Mouse (Mus musculus): ENCODE data around the gene B4galnt2. TPM values are rescaled to one million over a fixed set of nuclear protein-coding genes. Genes with fewer than 3 reads are reported as not detected.

The B4galnt2 gene
- polyA plus RNA-seq, 1 experiment = 135 TPM

- no peak for DNase-seq (ENCODE audit: low read depth, low spot score)
- WGBS = 75% methylated on average over 5 of the region's 5 CpGs
These were observed 71.7 kb downstream of the B4galnt2 start for GRCm38 (mm10) chr11:95842953-95843352.

DNA sequence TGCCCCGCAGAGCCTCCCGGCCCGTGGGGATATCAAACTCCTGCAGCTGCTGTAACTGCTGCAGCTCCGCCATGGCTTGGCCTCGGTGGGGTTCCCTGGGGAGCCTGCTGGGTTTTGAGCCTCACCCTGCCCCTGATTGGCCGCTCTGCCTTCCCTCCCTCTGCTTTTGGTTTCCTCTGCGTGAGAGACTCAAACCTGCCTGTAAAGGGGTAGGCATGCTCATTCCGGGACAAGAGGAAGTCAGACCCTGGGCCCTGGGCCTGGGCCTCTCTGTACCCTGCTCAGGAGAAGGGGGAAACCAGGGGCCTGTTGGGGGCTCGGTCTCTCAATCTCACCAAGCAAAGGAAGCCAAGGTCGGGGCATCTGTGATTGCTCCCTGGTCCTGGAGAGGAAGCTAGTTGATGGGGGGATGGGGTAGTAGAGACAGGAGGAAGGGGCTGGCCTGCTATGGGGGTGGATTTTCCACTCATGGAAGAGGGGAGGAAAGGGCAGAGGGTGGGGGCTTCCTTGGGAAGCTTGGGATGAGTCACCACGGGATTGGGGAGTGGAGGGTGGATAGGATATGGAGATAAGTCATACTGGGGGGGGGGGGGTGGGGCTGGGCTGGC lies 72.5 kb downstream of the B4galnt2 start, which contains the start of gene Abi3:
Abi3 (minus strand) TSS at position 403 of the 608 bp plus-strand sequence.
- no peak for DNase-seq (ENCODE audit: low read depth, low spot score)
- WGBS = 49% methylated on average over 11 of the region's 11 CpGs

- DNase-seq (ENCODE audit: low read depth, low spot score) = no peak
- 77% methylated on average over 10 of the region's 10 CpGs for WGBS
These were observed 73.2 kb downstream of the B4galnt2 start for GRCm38 (mm10) chr11:95841498-95841830.

GRCm38 (mm10) chr11:95840694-95841497 lies 73.8 kb downstream of the B4galnt2 start:
- DNase-seq (ENCODE audit: low read depth, low spot score) = no peak
- WGBS = 65% methylated on average over 5 of the region's 5 CpGs

- DNase-seq (ENCODE audit: low read depth, low spot score) = no peak
- WGBS = 81% methylated on average over 8 of the region's 8 CpGs
These were observed 75.5 kb downstream of the B4galnt2 start for GRCm38 (mm10) chr11:95838999-95839868.

DNA sequence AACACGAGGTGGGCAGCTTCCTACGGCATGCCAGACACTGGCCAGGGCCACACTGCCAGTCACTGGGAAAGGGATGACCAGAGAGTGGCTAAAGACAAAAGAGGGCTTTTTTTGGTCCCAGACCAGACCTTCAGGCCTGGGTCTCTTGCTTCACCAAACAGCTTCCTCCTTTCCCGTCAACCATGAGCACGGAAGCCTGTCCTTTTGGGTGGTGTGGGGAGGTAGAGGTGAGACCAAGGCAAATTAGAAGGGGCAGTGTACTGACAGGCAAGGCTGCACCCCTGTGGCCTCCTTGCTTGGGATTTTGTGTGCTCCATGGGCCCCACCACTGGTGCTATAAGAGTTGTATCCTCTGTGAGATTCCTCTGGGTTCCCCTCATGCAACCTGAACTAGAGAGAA lies 76.1 kb downstream of the B4galnt2 start:
- WGBS = 81% methylated on average over 4 of the region's 4 CpGs
- no peak for DNase-seq (ENCODE audit: low read depth, low spot score)

DNA sequence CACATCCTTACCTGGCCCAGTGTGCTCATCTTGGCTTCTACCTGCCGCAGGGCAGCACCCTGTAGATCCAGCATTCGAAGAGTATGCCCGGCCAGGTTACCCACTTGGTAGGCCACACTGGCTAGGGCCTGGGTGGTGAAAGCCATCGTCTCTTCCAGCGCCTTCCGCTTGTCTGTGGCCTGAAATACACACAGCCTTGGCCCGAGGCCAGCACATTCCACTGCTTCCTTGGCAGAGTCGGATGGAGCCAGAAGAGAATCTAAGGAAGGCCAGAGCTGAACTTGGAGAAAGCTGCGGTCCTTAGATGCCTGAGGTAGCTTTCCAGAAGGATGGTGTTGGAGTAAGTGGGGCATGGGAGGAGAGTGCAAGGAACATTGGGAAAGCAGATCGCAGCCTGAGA lies 77.6 kb downstream of the B4galnt2 start, which contains the start of gene Gngt2:
Gngt2 (plus strand) TSS at position 158 of the 400 bp plus-strand sequence.
- 14% methylated on average over 10 of the region's 10 CpGs for WGBS

DNA sequence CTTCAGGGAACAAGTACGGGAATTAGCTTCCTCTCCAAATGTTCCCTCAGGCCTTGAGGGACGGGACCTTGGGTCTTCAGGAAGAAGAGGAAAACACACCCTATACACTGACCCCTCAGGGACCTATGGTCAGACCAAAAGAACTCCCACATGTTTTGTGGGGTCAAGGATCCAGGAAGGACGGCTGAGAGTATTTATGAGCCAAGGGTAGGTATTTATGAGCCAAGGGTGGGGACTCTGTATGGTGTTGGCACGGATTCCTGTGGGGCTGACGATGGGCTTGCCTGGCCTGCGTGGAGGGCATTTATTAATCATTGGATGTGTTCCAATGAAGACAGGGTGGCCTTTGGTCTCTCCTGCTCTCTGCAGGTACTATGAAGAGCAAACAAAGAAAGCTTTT lies 78.3 kb downstream of the B4galnt2 start:
- DNase-seq (ENCODE audit: low read depth, low spot score) = no peak
- 25% methylated on average over 6 of the region's 6 CpGs for WGBS

More for the DNA sequence above, 77.6 kb downstream of the B4galnt2 start, which contains the start of gene Gngt2:
- DNase-seq (ENCODE audit: low read depth, low spot score) = no peak

- DNase-seq (ENCODE audit: low read depth, low spot score) = no peak
- 39% methylated on average over 6 of the region's 6 CpGs for WGBS
These were observed 78.9 kb downstream of the B4galnt2 start for GRCm38 (mm10) chr11:95835832-95836231.

GRCm38 (mm10) chr11:95834742-95835710 lies 79.7 kb downstream of the B4galnt2 start:
- WGBS = 31% methylated on average over 15 of the region's 15 CpGs
- no peak for DNase-seq (ENCODE audit: low read depth, low spot score)

- 12% methylated on average over 22 of the region's 22 CpGs for WGBS
These were observed 80.5 kb downstream of the B4galnt2 start for GRCm38 (mm10) chr11:95834143-95834667.

GRCm38 (mm10) chr11:95833631-95834142 lies 81.0 kb downstream of the B4galnt2 start:
- 21% methylated on average over 18 of the region's 18 CpGs for WGBS
- DNase-seq (ENCODE audit: low read depth, low spot score) = no peak

More at GRCm38 (mm10) chr11:95834143-95834667, 80.5 kb downstream of the B4galnt2 start:
- no peak for DNase-seq (ENCODE audit: low read depth, low spot score)

DNA sequence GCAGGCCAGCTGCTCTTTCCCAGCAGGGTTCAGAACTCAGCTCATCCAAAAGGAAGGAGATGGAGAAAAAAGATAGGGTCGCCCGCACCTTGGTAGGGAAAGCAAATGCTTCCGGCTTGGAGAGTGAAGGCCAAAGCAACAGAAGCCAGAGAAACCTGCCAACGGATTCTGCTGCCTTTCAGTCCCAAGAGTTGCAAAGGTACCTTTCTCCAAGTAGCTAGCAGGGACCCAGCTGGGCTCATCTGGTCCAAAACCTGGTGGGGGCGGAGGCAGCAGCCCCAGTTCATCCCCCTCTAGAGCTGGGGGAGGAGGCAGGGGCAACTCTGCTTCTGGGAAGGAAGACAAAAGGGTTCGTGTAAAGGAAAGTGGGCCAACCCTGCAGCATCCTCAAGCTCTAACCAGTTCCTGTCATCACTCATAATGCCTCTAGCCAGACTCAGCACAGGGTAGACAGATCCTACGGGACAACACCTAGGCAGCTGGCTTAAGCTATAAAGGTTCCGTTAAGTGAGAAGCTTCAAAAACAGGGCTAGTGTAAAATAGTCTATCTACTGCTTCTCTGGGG lies 81.6 kb downstream of the B4galnt2 start:
- DNase-seq (ENCODE audit: low read depth, low spot score) = no peak
- 62% methylated on average over 8 of the region's 8 CpGs for WGBS

DNA sequence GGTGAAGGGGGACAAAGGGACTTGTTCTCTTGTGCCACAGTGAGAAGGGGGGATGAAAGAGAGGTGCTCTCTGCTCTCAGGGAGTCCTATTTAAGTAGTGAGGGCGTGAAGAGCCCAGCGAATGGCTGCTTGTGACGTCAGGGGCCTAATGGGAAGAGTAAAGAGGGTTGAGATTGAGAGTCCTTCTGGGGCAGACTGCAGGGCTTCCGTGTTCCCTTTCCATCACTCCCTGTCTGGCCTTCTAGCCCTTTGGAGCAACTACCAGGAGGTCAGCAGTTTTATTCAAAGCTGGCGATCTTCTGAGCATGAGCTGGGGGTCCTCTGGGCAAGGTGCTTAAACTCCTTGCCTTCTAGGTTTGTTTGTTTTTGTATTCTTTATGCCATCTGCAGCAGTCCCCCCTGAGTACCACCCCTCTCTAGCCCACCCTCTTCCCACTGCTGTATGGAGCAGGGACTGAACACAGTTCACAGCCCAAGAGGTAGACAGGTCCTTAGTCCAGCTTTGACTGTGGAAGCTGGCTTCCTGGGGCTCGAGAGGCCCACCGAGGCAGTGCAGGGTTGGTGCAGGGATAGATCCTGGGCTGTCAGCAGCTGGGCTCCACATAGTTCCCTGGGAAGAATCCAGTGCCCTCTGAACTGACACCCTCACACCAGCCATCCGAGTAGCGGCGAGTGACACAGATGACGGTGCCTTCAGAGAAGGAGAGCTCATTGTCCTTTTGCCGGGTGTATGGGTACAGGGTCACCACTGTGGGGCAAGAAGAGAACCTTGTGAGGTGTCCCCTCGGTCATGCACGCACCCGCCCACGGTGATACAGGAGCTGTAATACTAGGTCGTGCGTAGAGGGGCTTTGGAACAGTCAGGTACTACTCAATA lies 82.3 kb downstream of the B4galnt2 start:
- 88% methylated on average over 18 of the region's 18 CpGs for WGBS
- no peak for DNase-seq (ENCODE audit: low read depth, low spot score)

DNA sequence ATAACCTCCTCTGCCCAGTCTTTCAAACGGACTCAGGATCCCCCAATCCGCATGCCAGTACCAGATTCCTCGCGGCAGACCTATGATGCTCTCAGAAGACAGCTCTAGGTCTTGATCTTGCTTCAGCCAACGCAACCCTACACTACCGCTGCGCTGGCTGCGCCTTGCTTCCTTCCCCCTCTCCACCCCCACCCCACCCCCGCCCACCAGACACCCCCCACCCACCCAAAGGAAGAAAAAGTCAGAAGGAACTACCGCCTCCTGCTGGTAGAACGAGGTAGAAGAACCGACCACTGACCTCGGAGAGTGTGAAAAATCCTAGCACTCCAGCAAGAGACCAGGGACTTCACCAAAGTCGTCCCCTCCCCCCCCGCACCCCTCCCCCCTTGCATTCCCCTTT lies 83.0 kb downstream of the B4galnt2 start:
- DNase-seq (ENCODE audit: low read depth, low spot score) = no peak

DNA sequence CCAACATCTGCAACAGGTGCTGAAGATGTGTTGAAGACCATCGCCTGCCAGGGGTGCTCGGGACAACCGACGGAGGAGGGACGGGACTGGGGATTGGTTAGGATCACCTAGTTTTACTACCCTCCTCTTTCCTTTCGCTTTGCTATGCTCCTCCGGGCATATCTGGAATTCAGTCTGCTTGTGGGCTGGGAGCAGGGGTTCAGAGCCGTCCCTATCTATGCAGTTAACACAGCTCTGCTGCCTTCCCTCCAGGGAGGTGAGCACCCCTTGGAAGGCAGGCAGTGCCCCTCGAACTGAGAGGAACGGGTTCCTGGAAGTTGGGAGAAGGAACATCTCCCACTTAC lies 83.4 kb downstream of the B4galnt2 start:
- DNase-seq (ENCODE audit: low read depth, low spot score) = no peak
- 22% methylated on average over 10 of the region's 10 CpGs for WGBS

More for the DNA sequence above, 83.0 kb downstream of the B4galnt2 start:
- 51% methylated on average over 15 of the region's 15 CpGs for WGBS
